Mouse (Mus musculus) stomach, embryonic 16.5 days (tissue): ENCODE results near the gene Zbtb46. TPM values are rescaled to one million over a fixed set of nuclear protein-coding genes. Genes with fewer than 3 reads are reported as not detected.

Experiments
- ATAC-seq: fragments of 200-750 bp; cut with Nextera tagmentation; 2 replicates; pipeline ENCODE4 v1.8.0; 2017; ENCODE audit warnings: moderate number of reproducible peaks, moderate TSS enrichment; ENCODE audit not compliant: insufficient read depth, low FRiP score
- H3K27ac ChIP-seq: fragments of 300-500 bp; sonication (generic); 2 replicates; pipeline ENCODE4 v1.5.1; 2014; ENCODE audit warnings: low read length
- H3K27me3 ChIP-seq: fragments of 300-500 bp; sonication (generic); 2 replicates; pipeline ENCODE4 v1.6.1; 2014; ENCODE audit warnings: low read length, control low read depth, mixed read lengths; ENCODE audit not compliant: control insufficient read depth, insufficient read depth
- H3K36me3 ChIP-seq: fragments of 300-500 bp; sonication (generic); 2 replicates; pipeline ENCODE4 v1.6.1; 2014; ENCODE audit warnings: low read length; ENCODE audit not compliant: control insufficient read depth, insufficient read depth
- H3K4me1 ChIP-seq: fragments of 300-500 bp; sonication (generic); 2 replicates; pipeline ENCODE4 v1.6.1; 2014; ENCODE audit warnings: low read length, control low read depth, mixed read lengths; ENCODE audit not compliant: control insufficient read depth, insufficient read depth
- H3K4me2 ChIP-seq: fragments of 300-500 bp; sonication (generic); 2 replicates; pipeline ENCODE4 v1.6.1; 2014; ENCODE audit warnings: low read depth, low read length, mixed read lengths
- H3K4me3 ChIP-seq: fragments of 300-500 bp; sonication (generic); replicated peaks from 2 replicates; pipeline ENCODE4 v1.5.1; 2014; ENCODE audit warnings: mild to moderate bottlenecking, low read length
- H3K9ac ChIP-seq: fragments of 300-500 bp; sonication (generic); 2 replicates; pipeline ENCODE4 v1.6.1; 2014; ENCODE audit warnings: low read length
- H3K9me3 ChIP-seq: fragments of 300-500 bp; sonication (generic); replicated peaks from 2 replicates; pipeline ENCODE4 v1.6.1; 2016; ENCODE audit warnings: low read length, control low read depth; ENCODE audit not compliant: control insufficient read depth
- WGBS: fragments of 180-500 bp; shearing (Covaris S2); extraction: QIAGEN DNeasy Blood & Tissue Kit; methylation state at CpG from one replicate; pipeline ENCODE4 v1.1.7; 2014; 5-methylcytosine and 5-hydroxymethylcytosine counted together
- polyA plus RNA-seq: library from polyadenylated mRNA; unstranded; fragments of >200 nt; fragmentation: Nextera tagmentation; extraction: Ambion mirVana; gene quantifications from 2 replicates; pipeline ENCODE4 v1.2.1, GENCODE M21; 2015

Gene Zbtb46
- polyA plus RNA-seq, 1 experiment from 2014 or later, result 9.7 TPM

DNA sequence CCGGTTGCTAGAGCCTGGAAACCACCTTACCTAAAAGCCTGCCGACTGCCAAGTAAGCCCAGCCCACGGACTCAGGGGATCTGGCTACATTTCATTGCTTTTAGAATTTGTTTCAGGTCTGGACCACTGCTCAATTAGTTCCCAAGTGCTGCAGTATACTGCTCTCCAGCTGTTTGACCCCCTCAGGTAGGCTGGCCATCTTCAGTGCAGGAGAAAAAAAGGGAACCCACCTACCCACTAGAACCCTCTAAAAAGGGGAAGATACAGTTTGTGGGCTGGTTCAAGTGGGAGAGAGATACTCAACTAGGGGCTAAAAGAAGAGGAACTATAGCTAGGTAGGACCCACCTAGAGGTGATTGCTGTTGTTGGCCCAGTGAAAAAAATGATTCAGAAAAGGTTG is 33.0 kb upstream of the Zbtb46 start:
- Histone ChIP-seq H3K36me3 (no peaks in the 10 kb centered on the region), H3K27ac (no peak overlapping the region), H3K4me2 (no peak overlapping the region), H3K4me1 (peaks cover 10% of the 10 kb centered on the region), H3K27me3 (no peaks in the 10 kb centered on the region), H3K4me3 (no peak overlapping the region), H3K9ac (no peak overlapping the region), H3K9me3 (no peaks in the 10 kb centered on the region)
- WGBS, result 48% methylated on average over 3 of the region's 3 CpGs
- ATAC-seq, result no peak

DNA sequence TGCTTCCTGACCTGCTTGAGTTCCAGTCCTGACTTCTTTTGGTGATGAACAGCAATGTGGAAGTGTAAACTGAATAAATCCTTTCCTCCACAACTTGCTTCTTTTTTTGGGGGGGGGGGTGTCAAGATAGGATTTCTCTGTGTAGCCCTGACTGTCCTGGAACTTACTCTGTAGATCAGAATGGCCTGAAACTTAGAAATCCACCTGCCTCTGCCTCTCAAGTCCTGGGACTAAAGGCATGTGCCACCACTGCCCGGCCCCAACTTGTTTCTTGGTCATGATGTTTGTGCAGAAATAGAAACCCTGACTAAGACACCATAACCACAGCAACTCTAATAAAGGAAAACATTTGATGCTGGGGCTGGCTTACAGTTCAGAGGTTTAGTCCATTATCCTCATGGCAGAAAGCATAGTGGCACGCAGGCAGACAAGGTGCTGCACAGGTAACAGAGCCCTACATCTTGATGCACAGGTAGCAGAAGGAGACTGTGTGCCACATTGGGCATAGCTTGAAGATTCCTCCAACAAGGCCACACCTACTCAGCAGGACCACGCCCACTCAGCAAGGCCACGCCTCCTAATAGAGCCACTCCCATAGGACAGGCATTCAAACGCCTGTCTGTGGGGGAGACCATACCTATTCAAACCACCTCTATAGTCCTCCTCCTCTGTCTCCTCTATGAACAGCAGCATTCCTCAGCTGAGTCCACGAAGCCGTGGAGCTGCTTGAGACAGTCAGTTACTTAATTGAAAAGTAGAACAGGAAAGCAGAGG is 32.4 kb upstream of the Zbtb46 start:
- Histone ChIP-seq H3K9me3 (no peaks in the 10 kb centered on the region), H3K36me3 (no peaks in the 10 kb centered on the region), H3K27ac (no peak overlapping the region), H3K4me2 (no peak overlapping the region), H3K4me3 (no peak overlapping the region), H3K4me1 (peaks cover 13% of the 10 kb centered on the region), H3K27me3 (no peaks in the 10 kb centered on the region), H3K9ac (no peak overlapping the region)
- WGBS, result 29% methylated on average over 7 of the region's 7 CpGs
- no peak for ATAC-seq

DNA sequence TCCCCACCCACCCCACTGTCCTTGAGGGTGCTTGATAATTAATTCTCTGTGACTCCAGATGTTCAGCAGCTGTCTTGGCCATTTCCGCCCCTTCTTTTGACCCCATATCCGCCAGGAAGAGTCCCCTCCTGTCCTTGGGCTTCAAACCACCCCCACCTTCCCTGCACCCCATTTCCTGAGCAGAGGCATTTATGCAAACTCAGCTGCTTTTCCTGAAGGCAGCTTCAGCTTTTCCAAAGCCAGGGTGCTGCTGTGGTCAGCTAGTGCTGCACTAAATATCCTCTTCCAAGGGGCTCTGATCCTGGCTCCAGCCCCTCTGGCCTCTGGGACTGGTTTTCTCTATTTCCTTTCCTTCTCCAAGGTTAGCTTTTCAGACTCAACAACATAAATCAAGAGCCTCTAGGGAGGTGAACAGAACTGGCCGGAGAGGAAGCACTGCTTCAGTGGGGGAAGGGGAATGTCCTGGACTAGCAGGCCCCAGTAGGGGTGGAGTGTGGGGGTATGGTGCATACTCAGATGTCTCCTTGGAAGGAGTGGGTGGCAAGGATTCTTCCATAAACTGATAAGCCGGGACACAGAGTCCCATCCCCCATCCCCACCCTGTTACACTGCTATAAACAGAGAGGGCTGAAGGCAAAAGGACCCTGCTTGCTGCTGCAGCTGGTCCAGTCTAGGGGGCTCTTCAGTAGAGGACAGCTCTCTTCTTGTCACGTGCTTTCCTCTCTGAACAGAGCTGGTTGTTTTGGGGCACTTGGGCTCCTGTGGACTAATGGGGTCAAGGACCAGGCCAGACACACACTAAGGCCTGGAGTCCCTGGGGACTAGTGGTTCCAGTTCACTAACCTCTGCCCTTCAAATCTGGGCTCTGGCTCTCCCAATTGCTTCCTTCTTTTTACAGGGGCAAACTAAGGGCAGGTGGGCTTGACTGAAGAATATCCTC is 28.4 kb upstream of the Zbtb46 start:
- WGBS, result 16% methylated on average over 5 of the region's 5 CpGs
- H3K27ac ChIP-seq, result peak overlapping the region; percentile 83
- no peak overlapping the region for H3K4me3 ChIP-seq
- no peaks in the 10 kb centered on the region for H3K9me3 ChIP-seq
- peaks cover 17% of the 10 kb centered on the region for H3K4me1 ChIP-seq
- peak; percentile 81 for ATAC-seq
- H3K9ac ChIP-seq, result 0 out of 2 replicates have a peak overlapping the region, but pooled peaks have one; percentile 6
- H3K27me3 ChIP-seq, result no peaks in the 10 kb centered on the region
- H3K4me2 ChIP-seq, result 0 out of 2 replicates have a peak overlapping the region, but pooled peaks have one; percentile 2
- no peaks in the 10 kb centered on the region for H3K36me3 ChIP-seq

DNA sequence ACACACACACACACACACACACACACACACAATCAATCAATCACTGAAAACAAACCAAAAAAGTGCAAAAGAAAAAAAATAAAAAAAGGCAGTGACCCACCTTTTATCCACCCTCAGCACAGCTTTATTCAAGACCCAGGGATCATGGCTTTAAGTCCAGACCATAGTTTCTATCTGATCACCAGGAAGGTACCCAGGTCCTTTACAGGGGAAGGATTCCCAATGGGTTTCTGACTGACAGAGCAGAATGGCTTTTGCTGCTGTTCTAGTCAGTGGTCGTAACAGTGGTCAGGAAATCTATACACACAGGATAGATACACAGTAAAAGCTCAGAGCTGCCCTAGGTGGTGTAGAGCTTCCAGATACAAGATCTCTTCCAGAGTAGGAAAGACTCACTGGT is 26.5 kb upstream of the Zbtb46 start:
- H3K9ac ChIP-seq, result no peak overlapping the region
- 26% methylated on average over 1 of the region's 1 CpGs for WGBS
- no peak overlapping the region for H3K4me2 ChIP-seq
- ATAC-seq, result no peak
- H3K27ac ChIP-seq, result no peak overlapping the region
- H3K4me1 ChIP-seq, result peaks cover 17% of the 10 kb centered on the region
- H3K9me3 ChIP-seq, result no peaks in the 10 kb centered on the region
- no peaks in the 10 kb centered on the region for H3K36me3 ChIP-seq
- H3K4me3 ChIP-seq, result no peak overlapping the region
- no peaks in the 10 kb centered on the region for H3K27me3 ChIP-seq

DNA sequence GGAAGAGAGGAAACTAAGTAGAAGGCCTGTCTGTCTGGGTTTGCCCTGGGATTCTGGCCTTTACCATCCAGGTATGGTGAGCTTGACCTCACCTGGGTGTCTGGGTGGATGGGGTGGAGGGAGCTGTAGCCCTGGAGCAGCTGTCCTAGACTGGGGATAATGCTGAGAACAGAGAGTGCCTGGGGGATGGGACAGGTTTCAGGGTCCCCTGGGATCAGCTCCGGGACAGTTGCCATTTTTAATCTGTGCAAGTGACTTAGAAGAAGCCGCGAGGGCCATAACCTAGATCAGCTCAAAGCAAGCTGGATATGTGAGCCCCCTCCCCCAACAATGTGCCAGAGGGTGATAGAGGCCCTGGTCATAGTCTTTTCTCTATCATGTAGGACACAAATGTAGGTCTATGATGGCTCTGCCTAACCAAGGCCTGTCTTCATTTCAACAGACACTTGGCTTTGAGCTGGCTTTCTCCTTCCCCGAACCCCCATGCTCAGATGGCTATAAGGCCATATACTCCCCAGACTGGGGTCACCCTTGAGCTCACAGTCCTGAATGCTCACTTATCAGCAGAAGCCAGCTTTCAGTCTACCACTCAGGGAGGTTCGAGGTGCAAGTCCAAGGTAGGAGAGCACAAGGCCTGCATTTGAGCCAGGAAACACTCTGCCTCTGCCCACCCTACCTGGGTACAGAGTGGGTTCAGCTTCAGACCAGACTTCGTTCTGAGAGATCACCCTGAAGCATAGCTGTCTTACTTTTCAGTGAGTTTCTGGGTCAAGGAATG is 25.4 kb upstream of the Zbtb46 start:
- ATAC-seq, result no peak
- Histone ChIP-seq H3K9ac (no peak overlapping the region), H3K36me3 (no peaks in the 10 kb centered on the region), H3K27me3 (no peaks in the 10 kb centered on the region), H3K4me1 (peaks cover 17% of the 10 kb centered on the region), H3K4me2 (no peak overlapping the region), H3K9me3 (no peaks in the 10 kb centered on the region), H3K4me3 (no peak overlapping the region), H3K27ac (no peak overlapping the region)
- 80% methylated on average over 6 of the region's 6 CpGs for WGBS

DNA sequence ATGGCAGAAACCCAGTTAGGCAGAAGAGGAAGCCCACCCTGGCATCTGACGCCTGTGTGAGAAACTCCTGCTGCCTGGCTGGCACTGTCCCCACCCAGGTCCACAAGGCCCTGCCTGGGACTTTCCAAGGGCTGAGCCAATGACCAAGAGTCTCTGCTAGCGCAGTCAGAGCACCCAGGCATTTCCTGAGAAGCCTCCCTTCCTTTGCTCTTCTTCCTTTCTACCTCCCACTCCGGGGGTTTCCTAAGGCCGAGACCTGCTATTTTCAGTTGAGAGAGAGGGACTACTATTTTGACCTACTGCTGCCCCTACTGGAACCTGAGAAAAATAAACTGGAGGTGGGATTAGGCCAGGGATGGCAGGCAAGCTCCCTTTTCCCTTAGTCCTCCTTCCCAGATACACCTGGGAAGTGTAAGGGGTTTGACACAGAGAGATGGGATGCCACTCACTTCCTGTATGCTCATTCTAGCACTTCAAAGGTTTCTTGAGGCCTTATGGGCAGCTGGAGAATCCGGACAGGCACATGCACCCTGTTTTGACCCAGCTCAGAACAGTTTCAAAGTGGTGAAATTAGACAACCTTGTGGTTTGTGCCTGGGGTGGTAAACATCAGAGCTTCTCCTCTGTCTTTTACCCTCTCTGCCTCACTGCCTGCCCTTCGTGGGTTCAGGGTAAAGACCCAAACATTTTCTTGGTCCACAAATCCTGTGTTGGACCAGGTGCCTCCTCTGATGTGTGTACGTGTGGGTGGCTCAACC is 24.5 kb upstream of the Zbtb46 start:
- H3K9me3 ChIP-seq, result no peaks in the 10 kb centered on the region
- no peaks in the 10 kb centered on the region for H3K27me3 ChIP-seq
- H3K4me1 ChIP-seq, result peaks cover 17% of the 10 kb centered on the region
- ATAC-seq, result peak; percentile 60; the same call in 1 of the 2 replicates
- WGBS, result 30% methylated on average over 7 of the region's 7 CpGs
- no peaks in the 10 kb centered on the region for H3K36me3 ChIP-seq
- H3K4me2 ChIP-seq, result no peak overlapping the region
- no peak overlapping the region for H3K4me3 ChIP-seq
- no peak overlapping the region for H3K9ac ChIP-seq
- H3K27ac ChIP-seq, result no peak overlapping the region; the same call in 1 of the 2 replicates

DNA sequence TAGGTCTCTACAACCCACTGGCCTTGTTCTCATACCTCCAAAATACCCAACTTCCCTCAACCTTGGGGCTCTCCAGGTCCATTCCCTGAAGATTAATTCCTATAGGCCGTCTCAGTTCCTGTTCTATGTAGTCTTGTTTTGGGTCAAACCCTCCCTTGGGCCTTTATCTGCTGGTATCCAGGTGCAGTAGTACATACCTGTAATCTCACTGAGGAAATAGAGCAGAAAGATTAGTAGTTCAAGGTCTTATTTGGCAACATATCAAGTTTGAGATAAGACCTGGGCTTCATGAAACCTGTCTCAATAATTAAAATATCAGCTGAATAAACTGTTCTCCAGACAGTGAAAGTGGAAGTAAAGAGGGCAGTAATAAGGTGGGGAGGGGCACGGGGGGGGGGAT is 23.9 kb upstream of the Zbtb46 start:
- Histone ChIP-seq H3K9ac (no peak overlapping the region), H3K4me1 (peaks cover 16% of the 10 kb centered on the region), H3K27me3 (no peaks in the 10 kb centered on the region), H3K36me3 (no peaks in the 10 kb centered on the region), H3K4me2 (no peak overlapping the region), H3K9me3 (no peaks in the 10 kb centered on the region), H3K4me3 (no peak overlapping the region), H3K27ac (no peak overlapping the region)
- 0 out of 2 replicates have a peak, but pooled peaks have one; percentile 22 for ATAC-seq
- 30% methylated on average over 2 of the region's 2 CpGs for WGBS

DNA sequence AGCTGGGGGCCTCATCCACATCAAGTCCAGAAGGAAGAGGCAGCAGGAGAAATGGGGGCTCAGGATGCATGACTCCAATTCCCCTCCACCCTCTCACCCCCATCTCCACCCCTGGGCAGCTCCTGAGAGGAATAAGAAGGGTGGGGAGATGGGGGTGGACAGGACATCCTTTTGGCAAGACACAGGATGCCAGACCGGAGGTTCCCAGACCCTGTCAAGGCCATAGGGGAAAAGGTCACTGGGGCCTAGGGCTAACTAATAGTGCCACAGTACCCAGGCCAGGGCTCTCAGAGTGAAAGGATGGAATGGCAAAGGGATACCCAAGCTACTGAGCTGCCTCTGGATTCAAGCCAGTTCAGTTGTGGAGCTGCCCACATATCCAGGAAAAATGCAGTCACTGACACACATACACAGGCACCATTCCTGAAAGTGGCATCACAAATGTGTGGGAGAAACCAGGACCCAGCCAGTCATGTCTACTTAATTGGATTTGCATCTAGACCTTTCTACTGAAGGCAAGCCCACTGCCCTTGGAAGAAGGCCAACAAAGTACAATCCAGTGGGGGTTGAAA is 13.1 kb upstream of the Zbtb46 start:
- Histone ChIP-seq H3K9me3 (no peaks in the 10 kb centered on the region), H3K4me1 (peaks cover 6% of the 10 kb centered on the region; the same call in 1 of the 2 replicates), H3K9ac (no peak overlapping the region), H3K36me3 (no peaks in the 10 kb centered on the region), H3K27me3 (no peaks in the 10 kb centered on the region), H3K4me2 (no peak overlapping the region), H3K4me3 (no peak overlapping the region), H3K27ac (no peak overlapping the region)
- no peak for ATAC-seq
- WGBS, result 53% methylated on average over 1 of the region's 1 CpGs
